Mouse (Mus musculus): ENCODE data around the gene Dab1.

- TF ChIP-seq CTCF (IDR thresholded peaks at IDR 0.05; ENCODE audit: extremely low read depth, insufficient read depth, insufficient read length, insufficient replicate concordance) = no peak
- TF ChIP-seq POLR2A (IDR thresholded peaks at IDR 0.05; ENCODE audit: low read depth, low read length) = no peak
Measured at GRCm38 (mm10) chr4:104217336-104217735, 598.2 kb downstream of the Dab1 start.

Measured in spleen, adult 2 months (tissue).